ENCODE assay signal across 8 mouse cellular contexts in the genomic region with DNA sequence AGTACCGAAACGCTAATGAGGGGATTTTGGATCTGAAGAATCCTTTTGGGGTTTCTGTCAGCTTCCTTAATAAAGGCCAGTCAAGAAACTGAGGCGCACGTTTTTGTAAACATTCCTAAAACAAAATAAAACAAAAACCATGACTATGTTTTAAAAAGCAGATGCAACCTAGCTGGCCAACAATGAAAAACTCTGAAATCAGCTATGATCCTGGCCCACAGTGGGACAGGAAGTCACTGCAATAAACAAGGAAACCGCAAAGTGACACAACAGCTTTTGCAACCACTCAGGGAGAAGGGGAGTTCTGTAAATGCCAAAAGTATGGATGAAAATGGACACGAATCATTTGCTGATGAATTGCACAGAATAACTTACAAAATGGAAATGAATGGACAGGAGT. TPM values are rescaled to one million over a fixed set of nuclear protein-coding genes. Genes with fewer than 3 reads are reported as not detected.
DNase-seq lines count a peak whose midpoint lies in the region; ATAC-seq and TF ChIP-seq lines count a peak whose summit lies in the region.

No protein-coding gene starts in this region.

- WGBS in lung, embryonic 14.5 days = 7% methylated on average over 6 of the region's 6 CpGs
- WGBS in limb, embryonic 15.5 days = 11% methylated on average over 6 of the region's 6 CpGs
- WGBS in olfactory bulb, adult 2 months = 12% methylated on average over 6 of the region's 6 CpGs

- H3K9me3 ChIP-seq in lung, embryonic 14.5 days (ENCODE audit: low read depth, low read length) = no peaks in the 10 kb centered on the region
- no peaks in the 10 kb centered on the region for H3K9me3 ChIP-seq in limb, embryonic 15.5 days

- TF ChIP-seq CTCF in lung, embryonic 14.5 days (IDR thresholded peaks at IDR 0.05; ENCODE audit: low read depth) = no peak
- TF ChIP-seq CTCF in embryonic fibroblast, embryonic 13.5 days (IDR thresholded peaks at IDR 0.05; ENCODE audit: borderline replicate concordance, insufficient read depth, low read length) = no peak
- TF ChIP-seq CTCF in olfactory bulb, adult 2 months (IDR thresholded peaks at IDR 0.05; ENCODE audit: insufficient read depth, low read depth, low read length) = no peak

- no peak for TF ChIP-seq POLR2A in embryonic fibroblast, embryonic 13.5 days (IDR thresholded peaks at IDR 0.05; ENCODE audit: low read depth, low read length)
- no peak for TF ChIP-seq POLR2A in olfactory bulb, adult 2 months (IDR thresholded peaks at IDR 0.05; ENCODE audit: insufficient read depth, low read depth, low read length)

- H3K4me3 ChIP-seq in lung, embryonic 14.5 days (ENCODE audit: low read depth, low read length) = peak overlapping the region; percentile 51
- peak overlapping the region; percentile 16; the same call in 1 of the 2 replicates for H3K4me3 ChIP-seq in embryonic fibroblast, embryonic 13.5 days (ENCODE audit: insufficient read depth, low read length)
- H3K4me3 ChIP-seq in limb, embryonic 15.5 days = peak overlapping the region; percentile 52
- peak overlapping the region; percentile 47 for H3K4me3 ChIP-seq in olfactory bulb, adult 2 months (ENCODE audit: insufficient read depth, low read depth, low read length)

- peak overlapping the region; percentile 74 for H3K4me2 ChIP-seq in lung, embryonic 14.5 days
- peak overlapping the region; percentile 76 for H3K4me2 ChIP-seq in limb, embryonic 15.5 days

- no peaks in the 10 kb centered on the region for H3K36me3 ChIP-seq in lung, embryonic 14.5 days (ENCODE audit: insufficient read depth)
- no peaks in the 10 kb centered on the region for H3K36me3 ChIP-seq in limb, embryonic 15.5 days

- no peak overlapping the region for H3K9ac ChIP-seq in lung, embryonic 14.5 days
- no peak overlapping the region for H3K9ac ChIP-seq in limb, embryonic 15.5 days

- H3K27ac ChIP-seq in lung, embryonic 14.5 days (ENCODE audit: low read depth) = peak overlapping the region; percentile 89
- H3K27ac ChIP-seq in embryonic fibroblast, embryonic 13.5 days (ENCODE audit: insufficient read depth, low read length) = peak overlapping the region; percentile 41; the same call in 1 of the 2 replicates
- peak overlapping the region; percentile 12 for H3K27ac ChIP-seq in limb, embryonic 15.5 days
- H3K27ac ChIP-seq in olfactory bulb, adult 2 months (ENCODE audit: insufficient read depth, low read depth, low read length) = no peak overlapping the region

- peaks cover 11% of the 10 kb centered on the region; the same call in 1 of the 2 replicates for H3K4me1 ChIP-seq in lung, embryonic 14.5 days (ENCODE audit: insufficient read depth)
- no peaks in the 10 kb centered on the region; the same call in 1 of the 2 replicates for H3K4me1 ChIP-seq in embryonic fibroblast, embryonic 13.5 days (ENCODE audit: control insufficient read depth, insufficient read depth, low read length)
- H3K4me1 ChIP-seq in limb, embryonic 15.5 days = peaks cover 29% of the 10 kb centered on the region
- H3K4me1 ChIP-seq in olfactory bulb, adult 2 months (ENCODE audit: control insufficient read depth, insufficient read depth, low read length) = peaks cover 3% of the 10 kb centered on the region

- peak; percentile 78 for DNase-seq in lung, embryonic 14.5 days
- DNase-seq in lung, postnatal 10 days = no peak
- DNase-seq in gastrocnemius, postnatal 36 days = no peak
- no peak for DNase-seq in testis, postnatal 10 days (ENCODE audit: low spot score)
- no peak for DNase-seq in urinary bladder, postnatal 14 days (ENCODE audit: low spot score)

- ATAC-seq in lung, embryonic 14.5 days (ENCODE audit: insufficient read depth) = no peak
- ATAC-seq in limb, embryonic 15.5 days (ENCODE audit: insufficient number of reproducible peaks, low FRiP score, low TSS enrichment, low read depth) = no peak

- intact Hi-C loops in gastrocnemius, postnatal 36 days (cut with DNase I) = no loop called here

- H3K27me3 ChIP-seq in lung, embryonic 14.5 days (ENCODE audit: insufficient read depth, low read length) = no peaks in the 10 kb centered on the region
- H3K27me3 ChIP-seq in limb, embryonic 15.5 days = no peaks in the 10 kb centered on the region

RNA-seq across cellular contexts. Expression of a gene that starts 5.4 kb away (rescaled TPM):
- polyA plus RNA-seq in lung, embryonic 14.5 days (2014; fragmentation: Nextera tagmentation; extraction: Ambion mirVana) = 8.7 and 9.6 TPM in 2 replicates
- 10.8 and 12.1 TPM in 2 replicates for polyA plus RNA-seq in embryonic fibroblast, embryonic 13.5 days (2011; ENCODE audit: insufficient read length, low read depth, missing spikeins)
- 7.2 and 7.5 TPM in 2 replicates for polyA plus RNA-seq in limb, embryonic 15.5 days (2015; fragmentation: Nextera tagmentation; extraction: Ambion mirVana)
- polyA plus RNA-seq in olfactory bulb, adult 2 months (2012; ENCODE audit: insufficient read depth, insufficient read length, low replicate concordance, missing spikeins) = not detected in 2 replicates
- 1 to 10 TPM; 4.5 to 6.6 TPM for total RNA-seq in gastrocnemius, postnatal 36 days (2021)

RNA-seq across cellular contexts. Expression of a gene that starts 8.5 kb away (rescaled TPM):
- 0.16 TPM in 1 of 2 replicates, not detected in the other for polyA plus RNA-seq in lung, embryonic 14.5 days (2014; fragmentation: Nextera tagmentation; extraction: Ambion mirVana)
- polyA plus RNA-seq in embryonic fibroblast, embryonic 13.5 days (2011; ENCODE audit: insufficient read length, low read depth, missing spikeins) = not detected in 2 replicates
- 0.07 TPM in 1 of 2 replicates, not detected in the other for polyA plus RNA-seq in limb, embryonic 15.5 days (2015; fragmentation: Nextera tagmentation; extraction: Ambion mirVana)
- polyA plus RNA-seq in olfactory bulb, adult 2 months (2012; ENCODE audit: insufficient read depth, insufficient read length, low replicate concordance, missing spikeins) = not detected in 2 replicates
- not detected for total RNA-seq in gastrocnemius, postnatal 36 days (2021)

RNA-seq across cellular contexts. Expression of a gene that starts 45.2 kb away (rescaled TPM):
- polyA plus RNA-seq in lung, embryonic 14.5 days (2014; fragmentation: Nextera tagmentation; extraction: Ambion mirVana) = 168 and 176 TPM in 2 replicates
- polyA plus RNA-seq in embryonic fibroblast, embryonic 13.5 days (2011; ENCODE audit: insufficient read length, low read depth, missing spikeins) = 150 and 185 TPM in 2 replicates
- polyA plus RNA-seq in limb, embryonic 15.5 days (2015; fragmentation: Nextera tagmentation; extraction: Ambion mirVana) = 238 and 277 TPM in 2 replicates
- polyA plus RNA-seq in olfactory bulb, adult 2 months (2012; ENCODE audit: insufficient read depth, insufficient read length, low replicate concordance, missing spikeins) = not detected in 2 replicates
- 100 to 1,000 TPM in 1 of 2 experiments, 10 to 100 TPM in 1; 92.4 to 109 TPM for total RNA-seq in gastrocnemius, postnatal 36 days (2021)
